Mouse (Mus musculus): Measurements from ENCODE around the gene Mpdz. TPM values are rescaled to one million over a fixed set of nuclear protein-coding genes. Genes with fewer than 3 reads are reported as not detected.
A peak's percentile ranks its signal among the peaks of the same experiment; 100 is the strongest.

Gene Mpdz
- polyA plus RNA-seq, 1 experiment from 2014 or later = 16.2 TPM

DNA sequence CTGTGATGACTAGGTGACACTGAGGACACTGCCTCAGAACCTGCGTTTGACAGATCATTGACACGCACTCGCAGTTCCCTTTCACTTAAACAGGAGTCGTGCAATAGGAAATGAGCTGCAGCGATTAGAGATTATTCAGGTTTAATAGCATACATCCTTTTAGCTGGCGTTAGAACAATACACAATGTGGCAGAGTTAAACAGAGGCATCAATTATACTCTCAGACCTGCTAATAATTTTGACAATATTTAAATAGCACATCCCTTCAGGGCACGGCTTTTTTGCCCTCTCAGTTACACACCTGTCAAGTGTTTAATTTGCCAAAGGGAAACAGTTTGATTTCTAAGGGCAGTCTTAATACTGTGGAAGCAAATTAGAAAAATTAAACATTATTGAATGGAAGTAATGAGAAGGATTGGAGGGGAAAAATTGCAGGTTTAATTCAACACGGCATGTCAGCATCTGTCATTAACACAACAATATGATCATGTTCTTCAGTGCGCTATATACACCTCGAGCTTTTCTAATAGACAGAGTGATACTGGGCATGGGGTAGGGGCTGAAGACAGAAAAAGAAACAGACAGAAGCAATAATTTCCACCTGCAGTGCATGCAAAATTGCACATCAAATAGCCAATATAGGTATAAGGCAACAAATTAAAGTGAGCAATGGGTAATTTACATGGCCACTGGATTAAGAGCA lies 27.1 kb downstream of the Mpdz start:
- Histone ChIP-seq H3K4me1 (replicated peaks; ENCODE audit: control insufficient read depth, insufficient read depth, low read length) (no peaks in the 10 kb centered on the region), H3K9ac (no peak overlapping the region), H3K27ac (peak overlapping the region; percentile 16; the same call in 1 of the 2 replicates), H3K4me2 (replicated peaks) (peak overlapping the region; percentile 24), H3K27me3 (ENCODE audit: control insufficient read depth, insufficient read depth, low read length) (no peaks in the 10 kb centered on the region), H3K36me3 (replicated peaks; ENCODE audit: control insufficient read depth, insufficient read depth) (no peaks in the 10 kb centered on the region), H3K4me3 (replicated peaks; ENCODE audit: low read length) (no peak overlapping the region), H3K9me3 (ENCODE audit: control insufficient read depth, low read length) (no peaks in the 10 kb centered on the region)
- 37% methylated on average over 10 of the region's 10 CpGs for WGBS
- DNase-seq (ENCODE audit: low spot score) (no peak), ATAC-seq (ENCODE audit: low FRiP score) (peak; percentile 46; the same call in 1 of the 2 replicates)

- Histone ChIP-seq H3K27ac (peak overlapping the region; percentile 16; the same call in 1 of the 2 replicates), H3K27me3 (ENCODE audit: control insufficient read depth, insufficient read depth, low read length) (no peaks in the 10 kb centered on the region), H3K4me3 (replicated peaks; ENCODE audit: low read length) (no peak overlapping the region), H3K36me3 (replicated peaks; ENCODE audit: control insufficient read depth, insufficient read depth) (no peaks in the 10 kb centered on the region), H3K4me2 (replicated peaks) (peak overlapping the region; percentile 24), H3K9ac (no peak overlapping the region), H3K4me1 (replicated peaks; ENCODE audit: control insufficient read depth, insufficient read depth, low read length) (no peaks in the 10 kb centered on the region), H3K9me3 (ENCODE audit: control insufficient read depth, low read length) (no peaks in the 10 kb centered on the region)
- no peak for DNase-seq (ENCODE audit: low spot score)
- WGBS = 59% methylated on average over 8 of the region's 8 CpGs
- no peak for ATAC-seq (ENCODE audit: low FRiP score)
Observed at GRCm38 (mm10) chr4:81414684-81415323, 27.8 kb downstream of the Mpdz start.

DNA sequence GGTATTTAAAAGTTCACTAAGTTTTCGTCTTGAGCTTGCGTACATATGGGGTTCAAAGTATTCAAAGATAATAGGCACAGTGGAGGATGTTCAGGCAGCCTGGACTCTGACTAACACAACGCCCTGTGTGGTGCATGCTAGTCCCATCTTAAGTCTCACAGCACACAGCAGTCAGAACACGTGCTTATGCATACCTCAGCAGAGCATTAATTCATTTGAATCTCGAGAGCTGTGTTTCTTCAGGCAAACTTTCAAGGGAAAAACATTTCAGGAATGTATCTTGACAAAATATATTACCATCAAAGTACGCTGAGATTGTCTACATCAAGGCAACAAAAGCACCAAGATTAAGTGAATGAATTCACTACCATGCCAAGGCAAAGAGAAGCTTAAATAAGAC lies 45.7 kb downstream of the Mpdz start:
- no peaks in the 10 kb centered on the region for H3K9me3 ChIP-seq (ENCODE audit: control insufficient read depth, low read length)
- ATAC-seq (ENCODE audit: low FRiP score) = no peak
- H3K4me3 ChIP-seq (replicated peaks; ENCODE audit: low read length) = no peak overlapping the region
- H3K4me1 ChIP-seq (replicated peaks; ENCODE audit: control insufficient read depth, insufficient read depth, low read length) = no peaks in the 10 kb centered on the region
- H3K4me2 ChIP-seq (replicated peaks) = no peak overlapping the region
- 93% methylated on average over 6 of the region's 6 CpGs for WGBS
- H3K9ac ChIP-seq = no peak overlapping the region
- no peak overlapping the region for H3K27ac ChIP-seq
- no peaks in the 10 kb centered on the region for H3K27me3 ChIP-seq (ENCODE audit: control insufficient read depth, insufficient read depth, low read length)
- DNase-seq (ENCODE audit: low spot score) = no peak
- no peaks in the 10 kb centered on the region for H3K36me3 ChIP-seq (replicated peaks; ENCODE audit: control insufficient read depth, insufficient read depth)

DNA sequence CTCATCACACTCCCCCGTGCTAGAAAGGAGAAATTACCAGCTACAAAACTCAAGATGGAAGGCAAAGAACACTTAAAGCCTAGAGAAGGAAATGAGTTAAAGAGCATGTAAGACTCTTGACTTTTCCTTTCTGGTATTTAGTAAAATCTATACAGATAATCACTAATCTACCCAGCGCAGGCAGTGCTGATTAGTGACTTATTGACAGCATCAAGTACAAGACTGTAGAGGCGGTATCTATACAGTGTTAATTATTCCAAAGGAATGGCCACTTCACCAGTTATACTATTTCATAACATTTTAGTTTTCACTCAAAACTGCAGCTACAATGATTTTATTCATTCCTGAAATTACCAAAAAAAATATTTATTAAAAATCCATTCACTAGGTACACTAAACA lies 49.7 kb downstream of the Mpdz start:
- H3K4me1 ChIP-seq (replicated peaks; ENCODE audit: control insufficient read depth, insufficient read depth, low read length) = no peaks in the 10 kb centered on the region
- no peaks in the 10 kb centered on the region for H3K36me3 ChIP-seq (replicated peaks; ENCODE audit: control insufficient read depth, insufficient read depth)
- no peaks in the 10 kb centered on the region for H3K27me3 ChIP-seq (ENCODE audit: control insufficient read depth, insufficient read depth, low read length)
- H3K9me3 ChIP-seq (ENCODE audit: control insufficient read depth, low read length) = no peaks in the 10 kb centered on the region
- no peak overlapping the region for H3K4me3 ChIP-seq (replicated peaks; ENCODE audit: low read length)
- DNase-seq (ENCODE audit: low spot score) (no peak), ATAC-seq (ENCODE audit: low FRiP score) (no peak)
- H3K4me2 ChIP-seq (replicated peaks) = no peak overlapping the region
- H3K27ac ChIP-seq = no peak overlapping the region
- H3K9ac ChIP-seq = no peak overlapping the region
- 86% methylated on average over 3 of the region's 3 CpGs for WGBS

- DNase-seq (ENCODE audit: low spot score) (no peak), ATAC-seq (ENCODE audit: low FRiP score) (no peak)
- H3K27me3 ChIP-seq (ENCODE audit: control insufficient read depth, insufficient read depth, low read length) = no peaks in the 10 kb centered on the region
Observed at GRCm38 (mm10) chr4:81389263-81389662, 53.4 kb downstream of the Mpdz start.

GRCm38 (mm10) chr4:81387644-81388043 lies 55.0 kb downstream of the Mpdz start:
- WGBS = 78% methylated on average over 2 of the region's 2 CpGs

More at GRCm38 (mm10) chr4:81389263-81389662, 53.4 kb downstream of the Mpdz start:
- H3K27ac ChIP-seq = no peak overlapping the region
- no peaks in the 10 kb centered on the region for H3K9me3 ChIP-seq (ENCODE audit: control insufficient read depth, low read length)
- no peak overlapping the region for H3K4me3 ChIP-seq (replicated peaks; ENCODE audit: low read length)
- H3K4me2 ChIP-seq (replicated peaks) = no peak overlapping the region
- no peak overlapping the region for H3K9ac ChIP-seq
- no peaks in the 10 kb centered on the region for H3K4me1 ChIP-seq (replicated peaks; ENCODE audit: control insufficient read depth, insufficient read depth, low read length)
- no peaks in the 10 kb centered on the region for H3K36me3 ChIP-seq (replicated peaks; ENCODE audit: control insufficient read depth, insufficient read depth)

GRCm38 (mm10) chr4:81372355-81372754 lies 70.3 kb downstream of the Mpdz start:
- H3K36me3 ChIP-seq (replicated peaks; ENCODE audit: control insufficient read depth, insufficient read depth) = no peaks in the 10 kb centered on the region
- no peaks in the 10 kb centered on the region for H3K4me1 ChIP-seq (replicated peaks; ENCODE audit: control insufficient read depth, insufficient read depth, low read length)
- no peak for DNase-seq (ENCODE audit: low spot score)
- ATAC-seq (ENCODE audit: low FRiP score) = no peak
- no peaks in the 10 kb centered on the region for H3K27me3 ChIP-seq (ENCODE audit: control insufficient read depth, insufficient read depth, low read length)
- no peak overlapping the region for H3K4me3 ChIP-seq (replicated peaks; ENCODE audit: low read length)
- no peak overlapping the region for H3K4me2 ChIP-seq (replicated peaks)
- WGBS = 94% methylated on average over 4 of the region's 4 CpGs
- no peak overlapping the region for H3K27ac ChIP-seq
- H3K9ac ChIP-seq = no peak overlapping the region
- no peaks in the 10 kb centered on the region for H3K9me3 ChIP-seq (ENCODE audit: control insufficient read depth, low read length)

More at GRCm38 (mm10) chr4:81387644-81388043, 55.0 kb downstream of the Mpdz start:
- Histone ChIP-seq H3K27me3 (ENCODE audit: control insufficient read depth, insufficient read depth, low read length) (no peaks in the 10 kb centered on the region), H3K9ac (no peak overlapping the region), H3K4me3 (replicated peaks; ENCODE audit: low read length) (no peak overlapping the region), H3K9me3 (ENCODE audit: control insufficient read depth, low read length) (no peaks in the 10 kb centered on the region), H3K36me3 (replicated peaks; ENCODE audit: control insufficient read depth, insufficient read depth) (no peaks in the 10 kb centered on the region; the same call in 1 of the 2 replicates), H3K4me1 (replicated peaks; ENCODE audit: control insufficient read depth, insufficient read depth, low read length) (no peaks in the 10 kb centered on the region), H3K4me2 (replicated peaks) (no peak overlapping the region), H3K27ac (no peak overlapping the region)
- ATAC-seq (ENCODE audit: low FRiP score) = no peak
- no peak for DNase-seq (ENCODE audit: low spot score)

DNA sequence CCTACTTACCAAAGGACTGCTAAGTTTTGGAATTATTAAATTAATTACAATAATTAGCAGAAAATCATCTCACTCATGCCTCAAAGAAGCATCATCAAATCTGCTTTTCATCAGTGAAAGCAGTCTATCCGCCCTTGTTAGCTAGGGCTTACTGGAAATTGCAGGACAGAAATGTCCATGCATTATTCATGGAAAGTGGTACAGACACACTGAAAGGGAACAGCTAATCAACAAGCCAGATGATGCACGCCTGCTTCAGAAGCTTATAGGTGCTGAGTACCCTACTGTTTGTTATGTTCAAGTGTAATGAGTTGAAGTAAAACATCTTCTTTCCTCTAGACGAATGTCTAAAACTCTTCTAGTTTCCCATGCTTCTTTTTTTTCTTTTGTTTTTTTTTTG lies 91.2 kb downstream of the Mpdz start:
- Histone ChIP-seq H3K9me3 (ENCODE audit: control insufficient read depth, low read length) (no peaks in the 10 kb centered on the region), H3K4me2 (replicated peaks) (no peak overlapping the region), H3K27ac (no peak overlapping the region), H3K36me3 (replicated peaks; ENCODE audit: control insufficient read depth, insufficient read depth) (peaks cover 8% of the 10 kb centered on the region; the same call in 1 of the 2 replicates), H3K4me1 (replicated peaks; ENCODE audit: control insufficient read depth, insufficient read depth, low read length) (no peaks in the 10 kb centered on the region), H3K9ac (no peak overlapping the region), H3K27me3 (ENCODE audit: control insufficient read depth, insufficient read depth, low read length) (no peaks in the 10 kb centered on the region), H3K4me3 (replicated peaks; ENCODE audit: low read length) (no peak overlapping the region)
- no peak for DNase-seq (ENCODE audit: low spot score)
- ATAC-seq (ENCODE audit: low FRiP score) = no peak
- 48% methylated on average over 3 of the region's 3 CpGs for WGBS

GRCm38 (mm10) chr4:81348646-81349045 lies 94.0 kb downstream of the Mpdz start:
- 91% methylated on average over 7 of the region's 7 CpGs for WGBS

More at GRCm38 (mm10) chr4:81348646-81349045, 94.0 kb downstream of the Mpdz start:
- Histone ChIP-seq H3K4me2 (replicated peaks) (no peak overlapping the region), H3K27ac (no peak overlapping the region), H3K36me3 (replicated peaks; ENCODE audit: control insufficient read depth, insufficient read depth) (peaks cover 8% of the 10 kb centered on the region; the same call in 1 of the 2 replicates), H3K27me3 (ENCODE audit: control insufficient read depth, insufficient read depth, low read length) (no peaks in the 10 kb centered on the region), H3K9ac (no peak overlapping the region), H3K9me3 (ENCODE audit: control insufficient read depth, low read length) (no peaks in the 10 kb centered on the region), H3K4me3 (replicated peaks; ENCODE audit: low read length) (no peak overlapping the region), H3K4me1 (replicated peaks; ENCODE audit: control insufficient read depth, insufficient read depth, low read length) (no peaks in the 10 kb centered on the region)
- ATAC-seq (ENCODE audit: low FRiP score) = no peak
- DNase-seq (ENCODE audit: low spot score) = no peak
